Mouse (Mus musculus) CH12.LX (cell line): ENCODE data around the gene Stambpl1.

ENCODE experiments used
- CTCF ChIP-seq, 2 experiments: IDR thresholded peaks in 1 of 2; conservative IDR thresholded peaks in 1 of 2; 2 replicates each; pipeline ENCODE4 v1.5.1; 2011 to 2012; ENCODE audit warnings: low read depth in 2 of 2, low read length in 2 of 2, improper control_type of control experiment in 1 of 2, inconsistent platforms in 1 of 2, mild to moderate bottlenecking in 1 of 2, moderate library complexity in 1 of 2
- EP300 ChIP-seq: IDR thresholded peaks from 2 replicates; pipeline ENCODE4 v1.6.1; 2011; ENCODE audit warnings: low read length, improper control_type of control experiment
- POLR2A ChIP-seq: IDR thresholded peaks from 2 replicates; pipeline ENCODE4 v1.6.1; 2011; ENCODE audit warnings: low read depth, mild to moderate bottlenecking, improper control_type of control experiment, low read length
- TCF12 ChIP-seq: IDR thresholded peaks from 2 replicates; pipeline ENCODE4 v1.6.1; 2014; ENCODE audit warnings: low read depth, mild to moderate bottlenecking, inconsistent platforms, low read length, improper control_type of control experiment

DNA sequence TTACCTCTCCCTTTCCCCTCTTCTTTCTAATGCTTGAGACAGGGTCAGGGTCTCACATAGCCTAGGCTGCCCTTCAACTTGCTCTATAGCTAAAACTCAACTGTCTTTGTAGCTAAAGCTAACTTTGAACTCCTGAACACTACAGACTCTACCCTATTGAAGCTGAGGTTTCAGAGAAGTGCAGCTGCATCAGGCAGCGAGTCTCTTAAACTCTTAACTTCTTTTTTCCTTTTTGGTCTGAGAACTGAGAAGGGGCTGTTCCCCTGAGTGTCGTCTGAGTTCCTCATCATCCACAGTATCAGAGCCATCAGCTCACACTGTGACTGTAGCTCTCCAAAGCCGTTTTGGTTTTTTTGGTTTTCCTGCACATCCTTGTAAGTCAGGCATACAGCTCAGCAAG is 25.7 kb downstream of the Stambpl1 start:
- TF ChIP-seq EP300 (no peak), TCF12 (no peak), CTCF (conservative IDR thresholded peaks at IDR 0.05 in 1 of 2, IDR thresholded peaks at IDR 0.05 in 1 of 2; ENCODE audit: low read depth in 2 of 2, low read length in 2 of 2) (no peak), POLR2A (no peak)
